Mouse (Mus musculus): ENCODE measurements around the gene Anapc2. TPM values are rescaled to one million over a fixed set of nuclear protein-coding genes. Genes with fewer than 3 reads are reported as not detected.

Gene Anapc2
- total and polyA plus RNA-seq, 3 experiments = 13.0 to 55.2 (median 14.5) TPM

- peaks cover 18% of the 10 kb centered on the region for H3K79me2 ChIP-seq (replicated peaks; ENCODE audit: control insufficient read depth, extremely low read depth, insufficient read depth, poor library complexity, severe bottlenecking)
- H3K9me3 ChIP-seq (replicated peaks; ENCODE audit: low read length) = no peaks in the 10 kb centered on the region
- no peak overlapping the region for H3K4me2 ChIP-seq (ENCODE audit: insufficient read depth, low read depth, poor library complexity, severe bottlenecking)
- H3K9ac ChIP-seq (ENCODE audit: insufficient read depth, low read depth) = no peak overlapping the region
- no peak overlapping the region for H3K4me3 ChIP-seq (replicated peaks in 1 of 3; ENCODE audit: low read depth in 2 of 3, low read length in 2 of 3, poor library complexity in 1 of 3)
- peaks cover 8 to 42% of the 10 kb centered on the region in 2 experiments for H3K36me3 ChIP-seq (replicated peaks in 1 of 2; ENCODE audit: control insufficient read depth in 1 of 2, insufficient read depth in 1 of 2, low read length in 1 of 2)
- no peak for TF ChIP-seq POLR2AphosphoS2 (IDR thresholded peaks at IDR 0.05; ENCODE audit: low read depth, low read length)
- TF ChIP-seq MXI1 (IDR thresholded peaks at IDR 0.05; ENCODE audit: low read depth, low read length) = no peak
- TF ChIP-seq UBTF (IDR thresholded peaks at IDR 0.05; ENCODE audit: low read depth, low read length) = no peak
- no peak for TF ChIP-seq E2F4 (IDR thresholded peaks at IDR 0.05; ENCODE audit: insufficient replicate concordance, low read depth, low read length)
- TF ChIP-seq TCF12 (IDR thresholded peaks at IDR 0.05; ENCODE audit: low read depth, low read length) = no peak
- no peak for TF ChIP-seq NELFE (IDR thresholded peaks at IDR 0.05; ENCODE audit: low read depth, low read length)
- TF ChIP-seq ELF1 (IDR thresholded peaks at IDR 0.05; ENCODE audit: low read depth, low read length) = no peak
- no peak for TF ChIP-seq EP300 (IDR thresholded peaks at IDR 0.05; ENCODE audit: low read length)
- no peak for TF ChIP-seq JUN (IDR thresholded peaks at IDR 0.05; ENCODE audit: insufficient read depth, low read depth, low read length)
- no peak for TF ChIP-seq CHD1 (IDR thresholded peaks at IDR 0.05; ENCODE audit: low read depth, low read length)
- no peak for TF ChIP-seq HCFC1 (IDR thresholded peaks at IDR 0.05; ENCODE audit: low read depth, low read length)
- no peak for TF ChIP-seq ZNF384 (IDR thresholded peaks at IDR 0.05; ENCODE audit: low read depth, low read length)
- no peak for TF ChIP-seq MAFK (IDR thresholded peaks at IDR 0.05; ENCODE audit: insufficient replicate concordance, low read length)
- TF ChIP-seq RCOR1 (conservative IDR thresholded peaks at IDR 0.05; ENCODE audit: low read depth, low read length) = no peak
- TF ChIP-seq USF1 (IDR thresholded peaks at IDR 0.05; ENCODE audit: low read depth, low read length) = no peak
- TF ChIP-seq SMC3 (IDR thresholded peaks at IDR 0.05; ENCODE audit: low read depth, low read length) = no peak
- peaks cover 23 to 76% of the 10 kb centered on the region in 2 experiments for H3K4me1 ChIP-seq (ENCODE audit: control insufficient read depth in 1 of 2, insufficient read depth in 2 of 2)
- in situ Hi-C loops (cut with MboI; ENCODE audit: low pct_ligation_motif_present, low pct_unique_long_range_greater_than_20kb, low sequenced_read_pairs) (no loop called here), dilution Hi-C loops (cut with MboI; ENCODE audit: extremely low pct_ligation_motif_present, extremely low pct_unique_long_range_greater_than_20kb, low sequenced_read_pairs) (no loop called here)
- no peak overlapping the region for H3K27ac ChIP-seq (ENCODE audit: insufficient read depth, low read depth)
- no peaks in the 10 kb centered on the region for H3K27me3 ChIP-seq (replicated peaks)
- DNase-seq (ENCODE audit: extremely low read depth) = no peak
Observed at GRCm38 (mm10) chr2:25267241-25267640, 5.0 kb upstream of the Anapc2 start.

DNA sequence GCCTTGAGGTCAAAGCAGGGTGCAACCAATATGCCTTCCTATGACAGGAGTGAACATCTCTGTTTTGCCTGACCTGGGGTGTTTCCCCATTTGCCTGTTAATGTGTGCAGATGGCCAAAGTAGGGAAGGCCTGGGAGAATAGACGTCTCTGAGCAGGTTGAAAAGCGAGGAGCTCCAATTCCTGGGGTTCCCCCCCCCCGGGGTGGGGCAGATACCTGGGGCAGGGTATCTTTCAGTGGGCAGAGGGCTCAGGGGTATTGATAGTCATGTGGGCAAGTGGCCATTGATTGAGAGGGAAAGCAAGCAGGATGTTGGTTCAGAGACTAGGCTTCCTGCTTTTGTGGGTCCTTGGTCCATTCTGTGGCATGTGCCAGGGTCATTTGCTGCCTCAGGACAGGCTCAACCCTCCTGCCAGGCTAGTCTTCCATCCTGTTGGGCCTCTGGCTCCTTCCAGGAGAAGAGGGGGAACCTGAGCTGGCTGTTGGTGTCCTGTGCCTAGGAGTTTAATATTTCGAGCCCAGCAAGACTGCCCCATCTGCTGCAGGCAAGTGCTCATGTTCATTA, 4.5 kb upstream of the Anapc2 start:
- Histone ChIP-seq H3K27ac (ENCODE audit: insufficient read depth, low read depth) (no peak overlapping the region), H3K4me3 (replicated peaks in 1 of 3; ENCODE audit: low read depth in 2 of 3, low read length in 2 of 3, poor library complexity in 1 of 3) (no peak overlapping the region), H3K79me2 (replicated peaks; ENCODE audit: control insufficient read depth, extremely low read depth, insufficient read depth, poor library complexity, severe bottlenecking) (peaks cover 21% of the 10 kb centered on the region), H3K27me3 (replicated peaks) (no peaks in the 10 kb centered on the region), H3K4me1 (ENCODE audit: control insufficient read depth in 1 of 2, insufficient read depth in 2 of 2) (peaks cover 23 to 76% of the 10 kb centered on the region in 2 experiments), H3K36me3 (replicated peaks in 1 of 2; ENCODE audit: control insufficient read depth in 1 of 2, insufficient read depth in 1 of 2, low read length in 1 of 2) (peaks cover 8 to 42% of the 10 kb centered on the region in 2 experiments), H3K9ac (ENCODE audit: insufficient read depth, low read depth) (no peak overlapping the region), H3K9me3 (replicated peaks; ENCODE audit: low read length) (no peaks in the 10 kb centered on the region), H3K4me2 (ENCODE audit: insufficient read depth, low read depth, poor library complexity, severe bottlenecking) (no peak overlapping the region; the same call in 1 of the 2 replicates)
- dilution Hi-C loops (cut with MboI; ENCODE audit: extremely low pct_ligation_motif_present, extremely low pct_unique_long_range_greater_than_20kb, low sequenced_read_pairs) = no loop called here
- DNase-seq (ENCODE audit: extremely low read depth) = no peak
- TF ChIP-seq SMC3 (IDR thresholded peaks at IDR 0.05; ENCODE audit: low read depth, low read length) (no peak), POLR2AphosphoS2 (IDR thresholded peaks at IDR 0.05; ENCODE audit: low read depth, low read length) (no peak), JUN (IDR thresholded peaks at IDR 0.05; ENCODE audit: insufficient read depth, low read depth, low read length) (no peak), POLR2A (IDR thresholded peaks at IDR 0.05; ENCODE audit: low read depth, low read length) (no peak), MEF2A (IDR thresholded peaks at IDR 0.05; ENCODE audit: borderline replicate concordance, low read depth, low read length) (no peak), ETS1 (conservative IDR thresholded peaks at IDR 0.05; ENCODE audit: low read depth, low read length) (no peak), PAX5 (IDR thresholded peaks at IDR 0.05; ENCODE audit: low read length) (no peak), NRF1 (IDR thresholded peaks at IDR 0.05; ENCODE audit: low read depth, low read length) (no peak), ZC3H11A (IDR thresholded peaks at IDR 0.05; ENCODE audit: low read depth, low read length) (no peak), ZNF384 (IDR thresholded peaks at IDR 0.05; ENCODE audit: low read depth, low read length) (no peak), HCFC1 (IDR thresholded peaks at IDR 0.05; ENCODE audit: low read depth, low read length) (no peak), KAT2A (IDR thresholded peaks at IDR 0.05; ENCODE audit: insufficient replicate concordance, low read length) (no peak), CHD2 (IDR thresholded peaks at IDR 0.05; ENCODE audit: low read length) (no peak), MXI1 (IDR thresholded peaks at IDR 0.05; ENCODE audit: low read depth, low read length) (no peak), USF2 (conservative IDR thresholded peaks at IDR 0.05; ENCODE audit: low read depth, low read length) (no peak), MYC (IDR thresholded peaks at IDR 0.05; ENCODE audit: low read depth, low read length) (no peak), MAX (IDR thresholded peaks at IDR 0.05; ENCODE audit: low read length) (no peak), IRF4 (IDR thresholded peaks at IDR 0.05; ENCODE audit: low read depth, low read length) (no peak), USF1 (IDR thresholded peaks at IDR 0.05; ENCODE audit: low read depth, low read length) (no peak), RAD21 (IDR thresholded peaks at IDR 0.05; ENCODE audit: low read depth, low read length) (no peak)
- in situ Hi-C loops (cut with MboI; ENCODE audit: low pct_ligation_motif_present, low pct_unique_long_range_greater_than_20kb, low sequenced_read_pairs) = no loop called here

All from CH12.LX (cell line).